Mouse (Mus musculus): ENCODE measurements around the gene Timd2.
"Not testable (repeated sequence)": the region's sequence is repeated elsewhere in the genome, so short reads cannot be mapped to it uniquely, and the experiment has no call there.

Timd2 gene

DNA sequence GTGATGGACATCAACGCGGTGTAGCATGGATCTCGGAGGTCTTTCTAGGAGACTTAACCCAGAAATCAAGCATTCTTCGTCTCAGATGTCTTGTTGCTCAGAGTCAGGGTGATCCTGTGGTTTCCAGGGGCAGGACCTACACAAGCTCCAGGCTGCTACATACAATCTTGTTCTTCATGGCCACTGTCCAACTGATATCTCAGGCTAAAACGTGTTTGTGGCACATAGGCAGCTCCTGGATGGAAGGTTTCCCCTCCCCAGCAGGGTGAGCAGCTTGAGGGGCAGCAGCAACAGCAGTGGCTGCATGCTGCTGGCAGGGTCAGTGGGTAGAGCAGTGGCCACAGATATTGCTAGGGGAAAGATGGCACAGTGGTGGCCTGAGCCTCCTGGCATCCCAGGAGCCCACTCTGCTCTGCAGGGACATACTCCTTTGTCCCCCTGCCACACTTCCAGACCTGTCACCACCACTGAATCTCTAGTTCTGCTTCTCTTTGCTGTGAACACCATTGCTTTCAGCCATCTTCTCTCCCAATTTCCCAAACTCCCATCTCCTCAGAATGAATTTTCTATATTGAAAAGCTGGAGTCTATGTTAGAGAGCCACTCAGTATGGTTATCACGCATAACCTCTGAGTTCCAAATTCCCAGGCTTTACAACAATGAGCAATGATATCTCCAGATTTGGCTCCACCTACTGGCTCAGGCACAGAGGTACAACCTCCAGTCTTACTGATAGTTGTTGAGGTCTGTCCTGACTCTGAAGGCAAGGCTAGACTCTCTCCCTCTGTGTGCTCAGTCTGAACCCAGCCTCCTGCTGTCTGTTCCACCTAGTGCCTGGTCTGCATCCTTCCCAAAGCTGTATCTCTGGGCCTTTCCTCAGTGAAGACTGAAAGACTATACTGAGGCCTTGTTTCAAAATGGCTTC is 41.0 kb downstream of the Timd2 start:
- no peak for DNase-seq (ENCODE audit: extremely low read depth, low read depth, low spot score)

DNA sequence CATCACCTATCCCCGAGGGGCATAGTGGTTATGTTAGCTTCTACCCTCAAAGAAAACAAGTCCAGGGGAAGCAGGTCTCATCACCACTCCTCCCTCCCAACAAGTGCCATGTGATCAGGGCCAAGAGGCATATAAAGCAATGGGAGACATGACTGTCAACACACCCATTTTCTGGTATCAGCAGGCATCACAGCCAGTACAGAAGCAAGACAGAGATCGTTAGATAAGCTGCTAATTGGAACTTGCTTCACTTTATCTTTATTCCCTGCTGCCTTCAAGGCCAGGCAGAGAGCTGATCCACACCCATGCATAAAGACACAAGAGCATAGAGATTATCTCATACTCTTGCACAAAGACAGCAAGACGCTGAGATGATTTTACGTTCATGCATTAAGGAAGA is 43.6 kb downstream of the Timd2 start:
- DNase-seq (ENCODE audit: extremely low read depth, low read depth, low spot score): no peak

DNA sequence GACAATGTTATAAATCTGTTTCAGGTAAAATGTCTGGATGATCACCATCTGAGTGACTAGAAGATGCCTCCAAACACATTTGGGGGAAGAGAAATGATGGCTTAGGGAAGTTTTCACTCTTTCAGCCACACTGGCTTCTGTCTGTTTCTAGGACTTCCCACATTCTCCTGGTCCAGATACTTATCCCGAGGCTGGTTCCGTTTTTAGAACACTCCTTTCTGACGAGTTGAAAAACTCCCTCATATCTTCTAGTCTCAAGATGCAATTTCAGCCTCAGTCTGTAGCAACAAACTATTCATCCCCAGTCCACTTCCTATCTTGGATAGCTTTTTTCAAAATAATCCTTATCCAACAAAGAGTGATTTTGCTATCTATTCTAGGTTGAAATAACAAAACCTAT is 54.4 kb downstream of the Timd2 start:
- no peak for DNase-seq (ENCODE audit: extremely low read depth, low read depth, low spot score)

DNA sequence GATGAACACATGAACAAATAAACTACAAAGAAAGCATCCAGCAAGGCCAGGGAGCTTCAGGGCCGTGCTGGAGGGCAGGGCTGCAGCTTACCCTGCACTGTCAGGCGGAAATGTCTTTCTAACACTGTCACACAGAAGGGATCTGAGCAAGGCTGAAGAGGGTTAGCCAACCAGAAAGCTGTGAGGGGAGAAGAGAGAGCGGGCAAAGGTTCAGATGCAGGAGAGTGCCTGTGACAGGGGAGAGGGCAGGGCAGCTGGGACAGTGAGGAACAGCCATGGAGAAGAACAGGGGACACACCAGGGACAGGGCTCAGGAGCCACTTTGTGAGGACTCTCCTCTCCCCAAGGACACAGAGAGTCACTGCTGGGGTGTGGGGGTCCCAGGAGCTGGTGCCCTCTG is 57.2 kb downstream of the Timd2 start:
- not testable (repeated sequence) for DNase-seq (ENCODE audit: extremely low read depth, low read depth, low spot score)

DNA sequence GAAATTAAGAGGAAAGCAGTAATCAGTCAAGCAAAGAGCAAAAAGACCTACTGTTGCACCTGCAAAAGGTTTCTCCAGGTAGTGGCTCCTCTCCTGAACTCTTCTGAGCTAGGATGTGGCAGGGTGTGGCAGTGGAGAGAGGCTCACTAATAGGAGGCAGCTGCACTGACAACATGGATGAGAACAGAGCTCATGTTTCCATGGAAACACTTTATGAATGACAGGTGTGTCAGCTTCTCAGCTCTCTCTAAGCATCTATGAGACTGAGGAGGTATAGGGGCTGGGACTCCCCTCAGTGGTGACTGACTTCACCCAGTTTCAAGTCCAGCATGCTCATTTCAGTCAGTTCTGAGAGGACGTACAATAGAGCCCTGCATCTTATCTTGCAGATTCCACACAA is 62.0 kb downstream of the Timd2 start:
- DNase-seq (ENCODE audit: extremely low read depth, low read depth, low spot score): no peak

DNA sequence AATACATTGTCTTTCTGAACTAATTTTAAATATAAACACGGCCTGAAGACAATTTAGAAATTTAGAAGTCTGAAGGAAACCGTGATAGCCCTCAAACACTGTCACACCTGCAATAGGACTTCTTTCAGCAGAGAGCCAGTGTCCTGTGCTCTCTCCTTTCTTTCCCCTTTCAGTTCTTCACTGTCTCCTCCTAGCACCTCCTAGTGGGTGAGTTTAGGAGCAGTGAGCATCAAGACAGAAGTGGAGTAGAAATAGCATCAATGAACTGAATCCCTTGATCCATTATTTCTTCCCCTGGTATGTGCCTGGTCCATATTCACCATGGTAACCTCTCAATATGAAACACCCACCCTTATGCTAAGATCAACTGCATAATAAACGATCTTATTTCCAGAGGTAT is 70.3 kb downstream of the Timd2 start:
- no peak for DNase-seq (ENCODE audit: extremely low read depth, low read depth, low spot score)

DNA sequence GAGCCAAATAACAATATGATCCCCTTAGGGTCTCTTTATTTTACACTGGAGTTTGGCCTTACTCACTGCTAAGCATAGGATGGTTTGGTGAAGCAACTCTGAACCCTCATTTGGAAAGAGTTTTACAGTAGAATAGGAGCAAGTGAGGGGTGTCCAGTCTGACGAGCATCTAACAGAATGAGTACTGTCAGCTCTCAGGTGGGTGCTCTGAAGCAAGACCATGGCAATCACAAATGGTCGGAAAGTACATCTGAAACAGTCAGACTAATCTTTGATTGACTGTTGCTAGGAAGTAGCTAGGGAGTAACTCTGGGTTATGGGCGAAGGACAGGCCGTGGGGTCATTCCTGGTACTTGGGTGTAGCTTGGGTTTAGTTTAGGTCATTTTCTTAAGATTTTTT is 71.3 kb downstream of the Timd2 start:
- not testable (repeated sequence) for DNase-seq (ENCODE audit: extremely low read depth, low read depth, low spot score)

DNA sequence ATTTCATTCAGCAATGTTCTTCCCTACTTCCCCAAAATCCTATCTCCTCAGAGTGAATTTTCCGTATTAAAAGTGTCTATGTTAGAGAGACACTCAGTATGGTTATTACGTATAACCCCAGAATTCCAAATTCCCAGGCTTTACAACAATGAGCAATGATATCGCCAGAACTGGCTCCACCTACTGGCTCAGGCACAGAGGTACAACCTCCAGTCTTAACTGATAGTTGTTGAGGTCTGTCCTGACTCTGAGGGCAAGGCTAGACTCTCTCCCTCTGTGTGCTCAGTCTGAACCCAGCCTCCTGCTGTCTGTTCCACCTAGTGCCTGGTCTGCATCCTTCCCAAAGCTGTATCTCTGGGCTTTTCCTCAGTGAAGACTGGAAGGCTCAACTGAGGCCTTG is 75.2 kb downstream of the Timd2 start:
- DNase-seq (ENCODE audit: extremely low read depth, low read depth, low spot score): no peak

DNA sequence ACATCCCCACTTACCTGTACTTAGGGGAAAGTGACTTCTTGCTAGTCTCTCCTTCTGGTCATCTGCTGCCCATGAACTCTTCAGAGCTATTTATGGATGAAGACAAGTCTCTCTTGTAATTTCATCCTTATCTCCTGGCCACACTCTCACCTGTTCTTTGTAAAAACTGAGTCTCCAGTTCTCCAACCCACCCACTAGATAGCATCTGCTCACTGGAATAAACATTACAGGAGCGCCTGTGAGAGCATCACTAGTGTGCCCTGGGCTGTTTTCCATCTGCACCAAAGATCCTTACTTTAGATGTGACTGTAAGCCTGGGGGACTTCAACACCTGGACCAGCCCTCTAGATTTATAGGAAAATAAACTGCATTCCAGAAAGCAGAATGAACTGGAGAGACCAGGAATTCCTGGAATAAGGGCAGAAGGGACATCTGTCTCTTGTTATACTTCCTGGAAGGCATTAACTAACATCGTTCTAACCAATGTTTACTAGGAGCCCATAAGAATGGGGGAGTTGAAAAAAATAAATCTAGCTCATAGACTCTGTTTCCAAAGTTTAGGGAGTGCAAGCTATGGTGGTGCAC is 77.6 kb downstream of the Timd2 start, which contains the start of gene Dppa1:
Gene Dppa1, minus strand, starts transcription at position 51 of the 585 bp plus-strand sequence.
- no peak for DNase-seq (ENCODE audit: extremely low read depth, low read depth, low spot score)

DNA sequence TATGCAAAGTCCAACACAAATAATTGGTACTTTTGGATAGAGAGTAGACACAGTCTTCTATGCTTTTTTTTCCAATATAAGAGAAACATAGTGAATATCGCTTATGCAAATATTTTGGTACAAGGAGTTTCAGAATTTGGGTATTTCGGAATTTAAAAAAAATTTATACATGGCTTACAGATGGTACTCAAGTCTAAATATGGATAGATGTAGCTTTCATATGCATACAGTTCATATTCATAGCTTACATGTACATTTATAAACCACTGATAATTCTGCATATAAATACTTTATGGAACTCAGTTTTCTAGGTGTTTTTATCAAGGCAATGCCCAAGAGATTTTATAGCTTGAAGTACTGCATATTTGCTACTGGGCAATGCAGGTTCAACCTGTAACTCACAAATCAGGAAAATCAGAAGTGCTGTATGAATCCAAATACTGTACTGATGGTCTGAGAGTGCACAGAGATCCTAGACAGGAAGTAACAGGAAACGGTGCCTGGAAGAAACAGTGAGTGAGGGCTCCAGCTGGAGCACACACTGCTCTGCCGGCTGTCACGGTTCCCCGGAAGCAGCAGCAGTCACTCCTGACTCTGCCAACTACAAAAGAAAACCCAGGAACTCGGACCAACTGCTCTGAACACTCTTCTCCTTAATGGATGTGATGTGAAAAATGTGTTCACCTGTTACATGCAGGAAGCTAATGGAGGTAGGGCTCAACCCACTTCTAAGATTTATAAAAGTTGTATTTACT is 86.3 kb downstream of the Timd2 start:
- DNase-seq (ENCODE audit: extremely low read depth, low read depth, low spot score): no peak

DNA sequence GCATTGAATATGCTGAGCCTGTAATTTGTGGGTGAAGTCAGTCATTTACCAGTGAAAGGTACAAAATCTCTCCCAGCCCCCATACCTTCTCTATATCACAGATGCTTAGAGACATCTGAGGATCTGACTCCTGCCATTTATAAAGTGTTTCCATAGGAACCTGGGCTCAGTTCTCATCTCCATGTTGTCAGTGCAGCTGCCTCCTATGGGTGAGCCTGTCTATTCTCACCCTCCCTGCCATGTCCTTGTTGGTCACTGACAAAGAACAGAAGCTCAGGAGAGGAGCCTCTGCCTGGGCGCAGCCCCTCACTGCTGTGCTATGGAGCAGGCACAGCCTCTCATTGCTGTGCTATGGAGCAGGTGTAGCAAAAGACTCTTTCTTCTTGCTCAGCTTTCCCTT is 86.9 kb downstream of the Timd2 start:
- DNase-seq (ENCODE audit: extremely low read depth, low read depth, low spot score): no peak
